Mouse (Mus musculus) cerebral cortex, adult 2 months (tissue): Measurements from ENCODE around the gene Nol10.

Experiments used
- WGBS: fragments of 180-500 bp; shearing (Covaris S2); methylation state at CpG from one replicate; pipeline ENCODE4 v1.1.7; 2018; 5-methylcytosine and 5-hydroxymethylcytosine counted together

Nol10 gene

DNA sequence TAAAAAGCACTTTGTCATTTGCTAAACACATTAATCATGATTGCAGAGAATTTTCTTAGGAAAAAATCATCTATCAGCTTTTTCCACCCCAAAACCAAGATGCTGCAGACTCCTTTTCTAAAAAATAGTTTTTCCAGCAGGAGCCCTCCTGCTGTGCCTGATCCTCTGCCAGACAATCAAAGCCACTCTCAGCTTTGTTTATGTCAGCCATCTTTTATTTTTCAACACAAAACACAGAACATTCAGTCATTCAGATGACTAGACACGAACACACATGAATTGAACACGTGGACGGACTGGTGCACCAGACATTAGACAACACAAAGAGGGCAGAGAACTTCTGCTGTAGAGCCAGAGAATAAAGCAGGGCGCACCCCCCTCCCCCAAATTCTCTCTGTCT lies 115.4 kb downstream of the Nol10 start:
- 56% methylated on average over 4 of the region's 4 CpGs for WGBS

DNA sequence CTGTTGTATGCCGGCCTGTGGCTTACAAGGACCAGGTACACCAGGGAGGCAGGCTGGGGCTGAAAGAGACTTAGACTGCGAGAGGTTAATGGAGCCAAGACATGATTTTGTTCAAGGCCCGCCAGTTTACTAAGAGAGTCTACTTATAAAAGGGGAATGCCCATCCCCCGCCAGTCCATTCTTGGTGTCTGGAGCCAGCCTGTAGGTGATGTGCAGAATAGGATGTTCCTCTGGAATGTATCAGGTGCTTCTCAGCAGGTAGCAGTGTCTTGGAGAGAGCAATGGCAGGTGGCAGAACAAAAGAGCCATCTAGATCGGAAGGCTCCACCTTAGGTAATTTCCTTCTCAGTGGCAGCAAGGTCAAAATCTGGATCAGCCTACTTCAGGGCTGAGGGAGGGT lies 116.3 kb downstream of the Nol10 start:
- WGBS = 91% methylated on average over 5 of the region's 5 CpGs

DNA sequence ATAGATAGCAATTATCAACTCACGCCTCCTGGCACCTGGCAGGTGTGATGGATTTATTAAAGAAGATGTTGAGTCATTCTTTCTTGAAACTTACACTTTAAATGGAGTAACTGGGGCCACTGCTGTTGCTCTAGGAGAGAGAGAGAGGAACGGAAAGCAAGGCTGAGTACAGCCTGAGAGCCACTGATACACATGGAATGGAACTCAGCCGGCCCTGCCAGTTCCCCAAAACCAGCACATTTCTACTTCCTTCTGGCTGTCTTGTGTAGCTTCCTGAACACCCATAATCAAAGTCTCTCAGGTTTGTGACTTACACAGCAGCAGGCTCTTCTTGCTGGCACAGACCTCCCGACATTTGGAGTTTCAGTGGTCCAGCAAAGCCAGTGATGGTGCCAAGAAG lies 118.5 kb downstream of the Nol10 start:
- 88% methylated on average over 4 of the region's 4 CpGs for WGBS

DNA sequence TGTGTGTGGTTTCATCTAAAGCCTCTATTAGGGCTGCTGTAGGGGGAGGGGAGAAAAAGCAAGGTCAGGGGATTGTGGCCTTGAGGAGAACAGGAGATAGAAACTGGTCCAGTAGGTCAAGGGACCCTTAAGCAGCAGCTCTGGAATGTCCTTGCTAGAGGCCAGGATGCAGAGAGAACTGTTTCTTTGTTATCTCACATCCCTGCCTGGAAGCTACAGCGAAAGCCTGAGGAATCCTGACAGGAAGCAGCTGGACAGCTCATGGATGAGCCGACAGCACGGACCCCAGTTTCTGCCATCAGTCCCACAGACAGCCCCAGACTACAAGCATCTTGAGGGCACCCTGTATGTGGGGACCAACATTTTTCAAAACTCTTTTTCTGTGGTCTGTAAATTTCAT lies 120.1 kb downstream of the Nol10 start:
- 74% methylated on average over 3 of the region's 3 CpGs for WGBS

DNA sequence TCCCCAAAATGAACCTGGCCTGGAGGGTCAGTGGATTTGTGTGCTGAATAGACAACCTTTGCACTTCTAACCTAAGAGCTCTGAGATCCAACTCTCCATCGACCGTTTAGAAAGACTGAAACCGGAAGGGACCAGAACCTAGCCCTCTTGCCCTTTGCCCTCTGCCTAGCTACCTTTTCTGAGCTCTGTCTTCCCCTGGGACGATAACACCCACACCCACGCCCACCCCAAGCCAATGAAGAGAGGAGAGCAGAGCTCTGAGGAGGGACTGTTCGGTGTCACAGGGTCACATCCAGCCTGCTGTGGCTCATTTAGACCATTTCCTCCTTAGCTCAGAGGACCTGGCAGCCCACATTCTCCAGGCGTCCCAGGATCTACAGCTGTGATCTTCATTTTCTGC lies 121.6 kb downstream of the Nol10 start:
- 89% methylated on average over 7 of the region's 7 CpGs for WGBS

DNA sequence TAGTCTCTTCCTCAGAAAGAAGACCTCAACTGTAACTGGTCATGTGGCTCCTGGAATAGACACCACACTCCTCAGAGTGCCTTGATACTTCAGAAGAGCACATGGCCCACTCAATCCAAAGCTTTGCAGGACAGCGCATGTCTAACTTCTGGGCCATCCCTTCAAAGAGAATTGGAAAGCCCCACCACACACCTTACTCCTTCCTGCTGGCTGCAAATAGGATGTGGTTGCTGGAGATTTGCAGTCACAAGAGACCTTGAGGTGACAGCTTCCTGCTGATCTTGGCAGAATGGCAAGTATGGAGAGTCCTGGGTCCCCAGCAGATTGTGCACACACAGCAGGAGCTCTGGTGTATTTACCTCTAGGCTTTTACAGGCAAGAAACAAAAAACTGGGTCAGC lies 123.1 kb downstream of the Nol10 start:
- whole genome bisulfite sequencing = 75% methylated on average over 1 of the region's 1 CpGs

DNA sequence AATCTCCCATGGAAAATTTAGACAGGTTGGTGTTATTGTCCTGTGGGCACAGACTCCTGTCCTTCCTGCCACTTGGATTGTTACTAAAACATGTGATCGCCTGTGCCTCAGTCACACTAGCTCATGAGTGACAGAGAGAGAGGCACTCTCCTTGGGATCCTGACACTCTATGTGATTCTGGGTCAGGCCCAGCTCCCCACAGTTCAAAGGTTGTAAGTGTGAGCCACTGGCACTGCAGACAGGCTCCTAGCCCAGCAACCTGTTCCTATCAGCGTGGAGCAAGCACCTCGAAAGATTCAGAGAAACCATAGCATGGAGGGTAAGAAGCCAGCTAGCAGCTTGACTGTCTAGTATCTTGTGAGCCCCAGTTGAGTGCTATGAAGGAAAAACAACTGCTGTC lies 124.9 kb downstream of the Nol10 start:
- 97% methylated on average over 3 of the region's 3 CpGs for WGBS

DNA sequence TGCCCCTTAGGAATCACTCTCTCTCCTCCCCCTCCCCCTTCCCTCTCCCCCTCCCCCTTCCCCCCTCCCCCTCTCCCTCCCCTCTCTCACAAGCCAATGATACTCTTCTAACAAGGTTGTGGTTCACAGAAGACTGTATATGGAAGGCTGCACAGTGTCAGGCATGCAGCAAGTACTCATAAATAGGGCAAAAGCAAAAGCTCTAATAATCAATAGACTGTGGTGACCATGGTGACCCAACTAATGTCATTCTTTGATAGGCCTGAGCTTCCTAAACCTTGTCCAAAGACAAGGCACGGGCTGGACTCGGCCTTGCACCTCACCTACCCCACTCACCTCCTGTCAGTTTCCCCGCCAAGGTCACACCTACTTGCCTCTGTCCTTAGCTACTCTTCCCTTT lies 125.6 kb downstream of the Nol10 start:
- WGBS = 97% methylated on average over 3 of the region's 3 CpGs

DNA sequence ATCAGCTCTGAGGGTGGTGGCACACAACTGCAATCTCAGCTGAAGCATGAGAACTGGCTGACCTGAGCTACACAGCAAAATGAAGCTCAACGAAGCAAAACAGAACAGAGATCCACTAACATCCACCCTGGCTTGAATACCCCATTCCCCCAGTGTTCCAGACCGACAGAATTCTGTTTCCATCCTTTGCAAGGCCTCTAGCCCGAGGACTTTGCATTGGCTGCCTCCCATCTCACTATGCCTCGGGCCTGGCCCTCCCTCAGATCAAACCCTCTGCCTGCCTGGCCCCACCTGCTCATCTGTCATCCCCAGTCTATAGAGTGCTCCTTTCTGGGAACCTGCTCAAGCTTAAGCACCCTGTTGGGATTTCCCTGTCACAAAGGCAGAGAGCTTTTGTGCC lies 126.4 kb downstream of the Nol10 start:
- WGBS = 68% methylated on average over 4 of the region's 4 CpGs

DNA sequence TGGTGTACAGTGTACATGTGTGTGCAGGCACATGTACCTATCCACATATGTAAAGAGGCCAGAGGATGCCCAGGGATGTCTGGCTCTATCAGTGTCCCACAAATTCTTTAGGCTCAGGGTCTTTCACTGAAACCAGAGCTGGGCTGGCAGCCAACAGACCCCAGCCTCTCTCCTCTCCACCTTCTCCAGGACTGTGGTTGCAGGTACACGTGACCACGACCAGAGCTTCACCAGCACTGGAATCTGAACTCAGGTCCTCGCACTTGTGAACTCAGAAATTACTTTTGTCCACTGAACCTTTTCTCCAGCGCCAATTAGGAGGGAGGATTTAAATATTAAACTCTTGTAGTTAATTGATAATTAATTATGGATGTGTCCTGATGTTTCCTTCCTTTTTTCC lies 126.9 kb downstream of the Nol10 start:
- 89% methylated on average over 4 of the region's 4 CpGs for WGBS

DNA sequence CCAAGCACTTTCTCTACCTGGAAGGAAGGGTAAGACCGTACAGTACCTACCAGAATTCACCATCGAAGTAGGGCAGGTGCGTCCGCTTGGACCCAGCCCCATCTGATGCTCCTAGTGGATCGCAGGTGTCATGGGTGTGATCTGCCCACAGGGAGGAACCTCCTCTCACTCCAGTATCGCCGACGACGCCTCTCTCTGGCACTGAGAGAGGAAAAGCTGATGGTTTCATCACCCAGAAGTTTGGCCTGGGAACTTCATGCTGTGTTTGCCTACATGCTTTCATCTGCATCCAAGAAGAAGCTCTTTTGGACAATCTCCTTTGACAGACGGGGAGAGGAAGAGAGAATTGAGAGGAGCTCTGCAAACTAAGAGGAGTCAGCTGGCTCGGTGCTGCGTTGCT lies 129.9 kb downstream of the Nol10 start:
- WGBS = 90% methylated on average over 12 of the region's 12 CpGs

DNA sequence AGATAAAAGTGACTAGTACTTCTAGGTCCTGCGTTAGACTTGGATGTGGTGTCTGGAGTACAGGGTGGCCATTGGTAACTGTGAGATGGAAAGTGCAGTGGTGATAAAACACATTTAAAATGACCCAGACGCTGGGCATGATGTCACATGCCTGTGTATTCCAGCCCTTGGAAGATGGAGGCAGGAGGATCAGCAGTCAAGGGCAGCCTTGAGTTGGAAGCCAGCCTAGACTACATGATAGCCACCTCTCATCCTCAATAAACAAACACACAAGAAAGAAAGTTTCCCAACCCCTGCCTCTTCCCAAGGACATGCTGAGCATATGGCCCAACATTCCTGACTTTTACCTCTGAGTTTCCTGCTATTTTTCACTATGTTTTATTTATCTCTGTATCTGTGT lies 130.6 kb downstream of the Nol10 start:
- 88% methylated on average over 2 of the region's 2 CpGs for WGBS
